Mouse (Mus musculus) spleen, postnatal 10 days (tissue): ENCODE data around the gene Mrps2.
A peak's percentile ranks its signal among the peaks of the same experiment; 100 is the strongest.

ENCODE experiments used
- DNase-seq, 2 experiments: peaks; one replicate each; pipeline ENCODE4 v3.0.0; 2021 to 2022; ENCODE audit warnings: low spot score in 2 of 2

Gene Mrps2

DNA sequence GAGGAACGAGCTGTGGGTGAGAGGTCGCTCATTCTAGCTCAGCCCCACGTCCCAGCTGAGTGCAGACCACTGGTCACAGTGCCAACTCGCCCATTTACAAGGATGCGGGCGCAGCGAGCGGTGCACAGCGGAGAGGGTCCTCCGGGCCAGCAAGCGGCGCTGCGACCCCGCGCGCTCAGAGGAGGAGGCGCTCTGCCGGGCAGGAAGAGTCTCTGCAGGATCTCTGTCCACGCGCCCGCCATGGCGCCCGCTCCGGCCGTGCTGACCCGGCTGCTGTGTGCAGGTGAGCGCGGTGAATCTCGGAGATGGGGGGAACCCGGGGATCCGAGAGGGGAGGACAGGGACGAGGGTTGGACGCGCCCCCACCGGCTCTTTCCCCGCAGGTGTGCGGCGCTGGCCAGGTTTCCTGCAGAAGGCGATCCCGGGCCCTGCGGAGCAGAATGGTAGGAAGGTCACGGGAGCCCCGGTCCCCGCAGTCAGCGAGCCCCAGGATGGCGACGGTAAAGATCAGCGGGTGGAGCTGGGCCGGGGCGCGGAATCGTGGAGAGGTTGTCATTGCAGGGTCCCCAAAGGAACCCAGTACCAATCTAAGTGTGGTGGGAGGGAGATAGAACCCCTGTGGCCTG, at the start of gene Mrps2:
Gene Mrps2, plus strand, starts transcription at position 207 of the 626 bp plus-strand sequence.
- peak; percentile 60 to 84 for DNase-seq

- peak; percentile 49 to 82 for DNase-seq
Measured at GRCm38 (mm10) chr2:28419898-28420297, 48.0 kb upstream of the Mrps2 start.

DNA sequence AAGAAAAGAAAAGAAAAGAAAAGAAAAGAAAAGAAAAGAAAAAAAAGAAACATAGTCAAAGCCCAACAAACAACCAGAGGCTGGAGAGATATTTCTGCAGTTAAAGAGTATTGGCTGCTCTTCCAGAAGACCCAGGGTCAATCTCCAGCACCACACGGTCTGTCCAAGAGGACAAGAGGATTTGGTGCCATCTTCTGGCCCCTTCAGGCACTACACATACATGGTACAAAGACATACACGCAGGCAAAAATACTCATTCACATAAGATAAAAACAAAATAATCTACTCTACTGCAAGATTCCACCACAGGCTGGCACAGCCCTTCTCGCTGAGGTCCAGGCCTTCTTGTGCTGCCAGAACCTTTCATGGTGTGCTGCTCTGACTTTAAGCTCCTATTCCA, 44.7 kb upstream of the Mrps2 start:
- DNase-seq, result peak; percentile 26 to 69

- no peak for DNase-seq
Measured at GRCm38 (mm10) chr2:28427226-28427625, 40.6 kb upstream of the Mrps2 start.

GRCm38 (mm10) chr2:28430846-28431245, 37.0 kb upstream of the Mrps2 start:
- DNase-seq, result no peak

GRCm38 (mm10) chr2:28432811-28433210, 35.1 kb upstream of the Mrps2 start:
- peak in 1 of 2 experiments; percentile 30 for DNase-seq

- DNase-seq, result no peak
Measured at GRCm38 (mm10) chr2:28433512-28433911, 34.4 kb upstream of the Mrps2 start.

DNA sequence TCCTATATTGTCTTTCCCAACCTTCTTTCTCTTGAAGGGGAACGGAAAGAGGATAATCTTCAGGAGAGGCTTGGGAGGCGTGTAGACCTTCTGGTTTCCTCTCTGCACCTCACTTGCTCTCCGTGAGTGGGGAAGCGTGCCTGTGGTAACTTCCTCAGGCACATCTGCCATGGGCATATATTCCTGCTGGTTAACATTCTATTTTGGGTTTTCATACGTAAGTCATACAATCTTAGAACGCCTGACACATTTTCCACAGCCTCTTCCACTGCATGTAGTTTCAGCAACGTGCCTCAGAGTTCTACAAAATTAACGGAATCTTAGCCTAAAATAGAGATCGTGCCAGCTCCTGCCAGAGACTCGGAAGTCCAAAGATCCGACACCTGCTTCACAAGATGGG, 32.5 kb upstream of the Mrps2 start:
- no peak for DNase-seq

DNA sequence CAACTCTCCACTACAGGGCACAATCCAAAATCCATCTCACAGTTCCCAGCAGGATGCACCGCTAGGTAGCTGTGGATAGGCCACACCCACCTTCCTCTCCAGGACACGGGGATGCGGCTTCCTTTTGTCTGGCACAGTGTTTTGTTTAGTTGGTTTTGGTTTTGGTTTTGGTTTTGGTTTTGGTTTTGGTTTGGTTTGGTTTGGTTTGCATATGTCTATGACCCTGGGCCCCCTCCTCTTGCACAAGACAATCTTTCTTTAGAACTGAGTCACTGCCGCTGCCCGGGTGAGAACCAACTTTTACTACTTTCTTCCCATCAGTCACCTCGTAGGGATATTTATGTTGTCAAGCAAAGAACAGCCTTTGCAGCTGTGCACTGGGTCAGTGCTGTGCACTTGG, 27.0 kb upstream of the Mrps2 start:
- DNase-seq, result no peak

- DNase-seq, result no peak
Measured at GRCm38 (mm10) chr2:28445082-28445481, 22.8 kb upstream of the Mrps2 start.

DNA sequence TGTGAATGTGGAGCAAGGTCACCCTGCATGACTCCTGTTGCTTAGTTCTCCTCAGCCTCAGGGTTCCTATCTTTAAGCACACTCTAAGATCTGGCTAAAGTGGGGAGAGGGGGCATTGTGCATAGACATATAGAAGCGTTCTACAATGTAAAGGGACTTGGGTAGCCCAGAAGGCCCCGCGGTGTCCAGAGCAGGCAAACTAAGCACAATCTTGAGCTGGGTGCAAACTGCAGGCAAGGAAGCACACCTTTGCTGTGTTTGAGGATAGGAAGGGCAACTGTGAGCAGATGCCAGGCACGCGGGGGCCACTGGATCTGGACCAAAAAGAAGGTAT, 21.7 kb upstream of the Mrps2 start:
- no peak for DNase-seq

DNA sequence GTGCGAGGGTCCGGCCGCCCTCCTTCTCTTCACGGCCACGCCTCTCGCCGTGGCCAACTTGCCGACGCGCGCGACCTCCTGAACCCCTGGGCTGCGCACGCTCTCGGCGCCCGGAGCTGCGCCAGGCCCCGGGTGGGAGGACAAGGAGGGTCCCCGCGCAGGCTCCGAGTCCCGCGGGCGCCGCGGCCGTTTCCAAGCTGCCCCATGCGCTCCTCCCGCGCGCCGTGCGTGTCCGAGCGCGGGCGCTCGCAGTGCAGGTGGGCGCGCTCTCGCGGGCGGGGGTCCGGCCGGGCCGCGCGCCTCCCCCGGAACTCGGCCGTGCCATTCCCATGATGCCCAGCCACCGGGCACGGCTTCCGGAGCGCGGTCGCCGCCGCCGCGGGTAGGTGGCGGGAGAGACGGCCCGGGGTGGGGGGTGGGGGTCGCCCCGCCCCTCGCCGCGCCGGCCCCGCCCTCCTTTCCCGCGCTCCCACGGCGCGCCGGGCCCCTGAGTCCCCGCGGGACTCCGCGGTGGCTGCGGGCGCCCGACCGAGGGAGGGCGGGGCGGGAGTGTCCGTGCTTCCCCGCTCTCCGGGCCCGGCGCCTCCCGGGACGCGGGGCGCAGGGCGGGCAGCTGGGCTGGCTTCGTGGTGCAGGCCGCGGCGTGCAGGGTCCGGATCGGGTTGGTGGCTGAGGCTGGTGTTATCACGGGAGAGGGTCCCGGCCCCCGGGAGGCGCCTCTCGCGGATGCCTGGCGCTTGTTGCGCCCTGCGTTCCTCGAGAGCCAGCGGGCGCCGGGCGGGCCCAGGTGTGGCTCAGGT, 21.2 kb upstream of the Mrps2 start, which contains the start of gene Ppp1r26:
Gene Ppp1r26, plus strand, starts transcription at position 286 of the 800 bp plus-strand sequence.
- DNase-seq, result no peak

DNA sequence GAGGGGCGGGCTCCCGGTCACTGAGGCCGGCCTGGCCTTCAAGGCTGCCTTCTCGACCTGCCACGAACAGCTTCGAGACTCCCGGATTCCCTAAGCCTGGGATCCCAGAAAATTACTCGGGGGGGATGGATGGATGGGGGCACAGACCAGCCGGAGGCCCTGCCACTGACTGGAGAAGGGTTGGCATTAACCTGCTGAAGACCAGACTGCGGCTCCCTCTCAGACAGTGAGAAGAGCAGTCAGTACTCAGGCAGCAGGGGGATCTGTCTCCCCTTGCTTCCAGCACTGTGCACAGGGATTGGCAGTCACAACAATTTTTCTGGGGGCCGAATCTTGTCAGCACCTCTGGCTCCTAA, 20.6 kb upstream of the Mrps2 start:
- no peak for DNase-seq

DNA sequence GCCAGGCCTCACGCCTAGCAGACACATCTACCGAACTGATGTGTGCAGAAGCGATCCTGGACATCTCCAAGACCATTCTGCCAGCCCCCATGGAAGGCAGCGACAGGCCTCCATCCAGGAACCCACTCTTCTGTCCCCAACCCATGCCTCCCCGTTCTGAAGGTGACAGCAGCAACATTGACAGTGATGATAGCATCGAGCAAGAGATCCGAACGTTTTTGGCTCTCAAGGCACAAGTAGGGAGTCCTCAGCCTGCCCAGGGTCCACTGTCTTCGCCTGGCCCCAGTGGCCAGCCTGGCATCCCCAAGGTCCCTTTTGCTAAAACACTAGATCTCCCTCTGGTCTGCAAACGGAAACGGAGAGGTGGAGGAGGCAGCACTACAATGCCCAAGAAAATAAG, 16.2 kb upstream of the Mrps2 start:
- no peak for DNase-seq

GRCm38 (mm10) chr2:28453539-28453938, 14.3 kb upstream of the Mrps2 start:
- no peak for DNase-seq

GRCm38 (mm10) chr2:28456616-28457015, 11.2 kb upstream of the Mrps2 start:
- no peak for DNase-seq

DNA sequence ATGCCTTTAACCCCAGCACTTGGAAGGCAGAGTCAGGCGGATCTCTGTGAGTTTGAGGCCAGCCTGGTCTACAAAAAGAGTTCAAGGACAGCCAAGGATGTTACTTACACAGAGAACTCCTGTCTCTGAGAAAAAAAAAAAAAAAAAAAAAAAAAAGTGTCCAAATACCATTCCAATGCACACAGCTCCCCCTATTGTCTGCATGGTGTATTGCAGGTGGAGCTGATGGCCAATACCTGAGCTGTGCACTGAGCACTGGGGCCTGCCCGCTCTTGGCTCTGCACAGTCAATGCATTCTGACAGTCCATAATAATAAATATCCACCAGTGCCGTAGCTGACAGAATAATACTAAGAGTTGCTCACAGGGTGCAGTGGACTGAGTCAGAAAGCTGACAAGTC, 3.9 kb upstream of the Mrps2 start:
- peak; percentile 52 to 74 for DNase-seq

- no peak for DNase-seq
Measured at GRCm38 (mm10) chr2:28464919-28465318, 2.9 kb upstream of the Mrps2 start.

- peak in 1 of 2 experiments; percentile 52 for DNase-seq
Measured at GRCm38 (mm10) chr2:28465836-28466518, 1.9 kb upstream of the Mrps2 start, which contains the start of gene 1700007K13Rik. 1700007K13Rik (minus strand) TSS chr2:28466332.

- no peak for DNase-seq
Measured at GRCm38 (mm10) chr2:28468486-28469225, 790 bp downstream of the Mrps2 start.

GRCm38 (mm10) chr2:28469461-28469860, 1.6 kb downstream of the Mrps2 start:
- DNase-seq, result no peak

- no peak for DNase-seq
Measured at GRCm38 (mm10) chr2:28470591-28470990, 2.7 kb downstream of the Mrps2 start.
